Mouse (Mus musculus): ENCODE results near the gene St8sia4.

DNA sequence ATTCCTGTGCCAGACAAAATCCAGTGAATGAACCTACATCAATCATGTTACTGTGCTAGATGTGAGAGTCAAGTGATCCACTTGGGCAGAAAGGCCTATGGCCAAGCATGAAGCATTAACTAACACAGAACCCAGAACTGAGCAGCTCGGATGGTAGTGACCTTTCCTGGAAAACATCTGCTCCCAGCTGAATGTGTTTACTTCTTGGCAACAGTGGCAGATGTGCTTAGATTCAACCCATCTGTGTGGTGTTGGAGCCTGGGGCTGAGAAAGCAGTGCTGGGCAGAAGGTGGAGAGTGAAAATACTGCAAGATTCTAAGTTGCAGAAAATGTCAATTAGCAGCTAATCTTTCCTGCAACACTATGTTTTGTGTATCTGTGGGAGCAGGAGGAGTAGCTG is 85.1 kb downstream of the St8sia4 start:
- TF ChIP-seq CTCF (IDR thresholded peaks at IDR 0.05; ENCODE audit: borderline replicate concordance, control insufficient read depth, extremely low read depth, insufficient read depth, low read length, poor library complexity) (no peak), POLR2A (IDR thresholded peaks at IDR 0.05; ENCODE audit: control insufficient read depth, extremely low read depth, insufficient read depth, low read length, poor library complexity) (no peak)
